Mouse (Mus musculus): ENCODE measurements around the gene Cep131.

- TF ChIP-seq POLR2A (IDR thresholded peaks at IDR 0.05; ENCODE audit: control insufficient read depth, extremely low read depth, insufficient read depth, low read length, poor library complexity) (no peak), CTCF (IDR thresholded peaks at IDR 0.05; ENCODE audit: borderline replicate concordance, control insufficient read depth, extremely low read depth, insufficient read depth, low read length, poor library complexity) (no peak)
Observed at GRCm38 (mm10) chr11:120034306-120034705, 52.3 kb downstream of the Cep131 start.
